In genomic region chr4:129971989-129972388, GRCm38 (mm10) we compare ENCODE assay signal across 16 mouse cellular contexts. TPM values are rescaled to one million over a fixed set of nuclear protein-coding genes. Genes with fewer than 3 reads are reported as not detected.
DNase-seq lines count a peak whose midpoint lies in the region; TF ChIP-seq lines count a peak whose summit lies in the region.
"Had no signal": no experiment of that assay in that cellular context is flagged by ENCODE, and none has a peak within 500 bp of the region (broad histone marks: within the 10 kb centered on the region; RNA-seq: fewer than 3 reads in every experiment).

No protein-coding gene starts in this region.

- DNase-seq in cerebellum, postnatal 10 days: peak; percentile 76 to 85
- DNase-seq in cerebellum, adult 11-12 months: no peak
- peak; percentile 41 to 50 for DNase-seq in heart, postnatal 10 days
- DNase-seq in heart, postnatal 36 days: no peak
- no peak for DNase-seq in layer of hippocampus, adult 2 months (ENCODE audit: low spot score in 2 of 2)
- no peak for DNase-seq in layer of hippocampus, postnatal 14 days (ENCODE audit: low spot score in 2 of 2)
- DNase-seq in ES-E14 (ENCODE audit: low read depth, low spot score): no peak
- no peak for DNase-seq in yolk sac, embryonic 10.5 days (ENCODE audit: low spot score)
- DNase-seq: gastrocnemius, postnatal 10 days; kidney, adult 9 months; liver, postnatal 0 days; thymus, adult 18-20 months had no signal

- no peaks in the 10 kb centered on the region for H3K36me3 ChIP-seq in ES-E14 (ENCODE audit: control insufficient read depth, insufficient read depth, low read length, poor library complexity, severe bottlenecking)
- H3K36me3 ChIP-seq: embryonic facial prominence, embryonic 15.5 days; heart, embryonic 12.5 days; limb, embryonic 15.5 days had no signal

- H3K27ac ChIP-seq in layer of hippocampus, adult 2 months: 0 out of 2 replicates have a peak overlapping the region, but pooled peaks have one; percentile 10
- no peak overlapping the region for H3K27ac ChIP-seq in ES-E14 (ENCODE audit: insufficient read depth, low read depth, low read length, poor library complexity, severe bottlenecking)
- H3K27ac ChIP-seq: embryonic facial prominence, embryonic 15.5 days; limb, embryonic 15.5 days had no signal

- intact Hi-C loops in heart, postnatal 10 days (cut with DNase I): no loop called here
- intact Hi-C loops in heart, postnatal 36 days (cut with DNase I): no loop called here

- H3K4me1 ChIP-seq in ES-E14 (ENCODE audit: control insufficient read depth in 2 of 2, insufficient read depth in 2 of 2, low read length in 2 of 2, poor library complexity in 1 of 2): peaks cover 9 to 33% of the 10 kb centered on the region in 2 experiments

- no peaks in the 10 kb centered on the region for H3K9me3 ChIP-seq in ES-E14 (ENCODE audit: control insufficient read depth, insufficient read depth, low read depth, low read length)
- H3K9me3 ChIP-seq: embryonic facial prominence, embryonic 15.5 days; heart, embryonic 12.5 days; limb, embryonic 15.5 days had no signal

- TF ChIP-seq CTCF in layer of hippocampus, adult 2 months (conservative IDR thresholded peaks at IDR 0.05): no peak

- in situ Hi-C loops in ES-E14 (cut with MboI; ENCODE audit: low sequenced_read_pairs in 2 of 2, unreplicated experiment in 2 of 2): no loop called here

- no peak overlapping the region for H3K4me3 ChIP-seq in layer of hippocampus, adult 2 months
- H3K4me3 ChIP-seq in ES-E14 (ENCODE audit: insufficient read depth in 1 of 2, low read depth in 1 of 2, low read length in 2 of 2, poor library complexity in 1 of 2, severe bottlenecking in 1 of 2): peak overlapping the region; percentile 24 to 35; a peak in 2 of 4 replicates
- H3K4me3 ChIP-seq: embryonic facial prominence, embryonic 15.5 days; heart, embryonic 12.5 days; limb, embryonic 15.5 days had no signal

- H3K9ac ChIP-seq in ES-E14 (ENCODE audit: insufficient read depth, low read depth, low read length, poor library complexity, severe bottlenecking): no peak overlapping the region
- H3K9ac ChIP-seq: embryonic facial prominence, embryonic 15.5 days; heart, embryonic 12.5 days; limb, embryonic 15.5 days; liver, postnatal 0 days had no signal

TF ChIP-seq in ES-E14, 5 proteins besides CTCF, POLR2A, EP300 and RAD21:
- TF ChIP-seq ZNF384 (IDR thresholded peaks at IDR 0.05; ENCODE audit: low read depth, low read length) (no peak), CHD2 (IDR thresholded peaks at IDR 0.05; ENCODE audit: low read depth, low read length) (no peak), HCFC1 (IDR thresholded peaks at IDR 0.05; ENCODE audit: borderline replicate concordance, insufficient read depth, low read length) (no peak), ZC3H11A (IDR thresholded peaks at IDR 0.05; ENCODE audit: borderline replicate concordance, low read depth, low read length) (no peak), MAFK (IDR thresholded peaks at IDR 0.05; ENCODE audit: insufficient read depth, low read depth, low read length) (no peak)

RNA-seq across cellular contexts. Expression of gene Adgrb2, which starts 12.7 kb away (rescaled TPM):
- total RNA-seq in heart, postnatal 10 days (2021): 1 to 10 TPM; 3.2 to 3.4 TPM
- 1 to 10 TPM; 2.1 to 2.6 TPM for total RNA-seq in heart, postnatal 36 days (2021)
- total RNA-seq in layer of hippocampus, adult 2 months (2021): 100 to 1,000 TPM; 549 to 563 TPM
- total RNA-seq in layer of hippocampus, postnatal 14 days (2021): 100 to 1,000 TPM; 451 to 472 TPM
- total RNA-seq in ES-E14 (2012; rRNA removed): 19.5 and 36.2 TPM in 2 replicates
- total RNA-seq: monocyte, adult 5-6 weeks had no signal

RNA-seq across cellular contexts. Expression of gene Spocd1, which starts 42.9 kb away (rescaled TPM):
- total RNA-seq in heart, postnatal 10 days (2021): under 1 TPM in 1 of 2 experiments, not detected in 1; 0.07 TPM
- total RNA-seq in heart, postnatal 36 days (2021): not detected
- 1 to 10 TPM in 1 of 2 experiments, under 1 TPM in 1; 0.42 to 1.0 TPM for total RNA-seq in layer of hippocampus, adult 2 months (2021)
- total RNA-seq in layer of hippocampus, postnatal 14 days (2021): under 1 TPM; 0.09 to 0.21 TPM
- 0.13 and 0.21 TPM in 2 replicates for total RNA-seq in ES-E14 (2012; rRNA removed)
- total RNA-seq: gastrocnemius, postnatal 10 days; monocyte, adult 5-6 weeks had no signal

Comparison
In these comparisons a context has a peak if more than half of its experiments do, and no peak if none do; other contexts are left out.
1. DNase-seq: peak in cerebellum, postnatal 10 days (2 of 2) and heart, postnatal 10 days (2 of 2); none in cerebellum, adult 11-12 months (single experiment), heart, postnatal 36 days (0 of 2), layer of hippocampus, adult 2 months (0 of 2), layer of hippocampus, postnatal 14 days (0 of 2), ES-E14 (single experiment) and yolk sac, embryonic 10.5 days (single experiment).
2. RNA of gene Adgrb2, which starts 12.7 kb away (total RNA-seq): 549 to 563 TPM in layer of hippocampus, adult 2 months and 451 to 472 TPM in layer of hippocampus, postnatal 14 days; 19.5 to 36.2 TPM in ES-E14, 3.2 to 3.4 TPM in heart, postnatal 10 days and 2.1 to 2.6 TPM in heart, postnatal 36 days; every median in the first group is over 10 times any median in the second.